In the genomic region with DNA sequence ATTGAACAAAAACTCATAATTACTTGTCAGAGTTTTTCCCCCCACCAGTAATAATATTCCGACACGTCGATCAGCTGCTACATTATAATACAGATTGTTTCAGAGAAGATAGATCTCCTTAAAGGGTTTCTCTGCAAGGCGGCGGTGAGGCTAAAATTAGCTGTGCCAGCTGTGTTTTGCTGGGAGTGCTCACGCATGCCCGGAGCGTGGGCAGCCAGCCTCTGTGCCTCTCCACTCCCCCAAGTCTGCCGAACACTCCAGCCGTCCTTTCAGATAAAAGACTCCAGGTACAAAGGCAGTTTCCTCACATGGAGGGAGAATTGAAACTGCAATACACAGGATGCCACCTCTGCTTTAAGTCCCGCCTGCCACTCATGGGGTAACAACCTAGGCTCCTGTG, we compare ENCODE assay signal across 9 mouse cellular contexts.
DNase-seq lines count a peak whose midpoint lies in the region; ATAC-seq and TF ChIP-seq lines count a peak whose summit lies in the region.
"Had no signal": no experiment of that assay in that cellular context is flagged by ENCODE, and none has a peak within 500 bp of the region (broad histone marks: within the 10 kb centered on the region; RNA-seq: fewer than 3 reads in every experiment).

No protein-coding gene starts in this region.

- peaks cover 34% of the 10 kb centered on the region for H3K79me2 ChIP-seq in C2C12 (ENCODE audit: control insufficient read depth, insufficient read depth)

- H3K4me1 ChIP-seq in forebrain, embryonic 15.5 days, result peaks cover 36% of the 10 kb centered on the region
- H3K4me1 ChIP-seq in forebrain, embryonic 12.5 days, result peaks cover 20% of the 10 kb centered on the region
- peaks cover 32% of the 10 kb centered on the region for H3K4me1 ChIP-seq in heart, embryonic 10.5 days
- H3K4me1 ChIP-seq in midbrain, embryonic 16.5 days (ENCODE audit: control insufficient read depth, insufficient read depth, low read length), result peaks cover 3% of the 10 kb centered on the region; the same call in 1 of the 2 replicates

- H3K9ac ChIP-seq in forebrain, embryonic 15.5 days (replicated peaks), result no peak overlapping the region
- no peak overlapping the region for H3K9ac ChIP-seq in forebrain, embryonic 12.5 days
- peak overlapping the region; percentile 50 for H3K9ac ChIP-seq in midbrain, embryonic 16.5 days (ENCODE audit: low read depth, low read length)

- peaks cover 19% of the 10 kb centered on the region for H3K79me3 ChIP-seq in C2C12 (ENCODE audit: low read depth)

- no peak for TF ChIP-seq CTCF in C2C12 (IDR thresholded peaks at IDR 0.05; ENCODE audit: control insufficient read depth, insufficient read depth, insufficient read length)

- no peaks in the 10 kb centered on the region for H3K36me3 ChIP-seq in forebrain, embryonic 15.5 days
- no peaks in the 10 kb centered on the region for H3K36me3 ChIP-seq in forebrain, embryonic 12.5 days (replicated peaks)
- H3K36me3 ChIP-seq in C2C12 (ENCODE audit: control insufficient read depth, insufficient read depth), result no peaks in the 10 kb centered on the region
- H3K36me3 ChIP-seq in heart, embryonic 10.5 days, result no peaks in the 10 kb centered on the region
- H3K36me3 ChIP-seq in midbrain, embryonic 16.5 days (ENCODE audit: control insufficient read depth, insufficient read depth, low read length), result no peaks in the 10 kb centered on the region

- H3K27ac ChIP-seq in forebrain, embryonic 15.5 days (replicated peaks), result peak overlapping the region; percentile 67
- H3K27ac ChIP-seq in forebrain, embryonic 12.5 days, result no peak overlapping the region
- peak overlapping the region; percentile 93; the same call in 1 of the 2 replicates for H3K27ac ChIP-seq in heart, embryonic 10.5 days
- H3K27ac ChIP-seq in midbrain, embryonic 16.5 days (ENCODE audit: low read length), result no peak overlapping the region

- peak overlapping the region; percentile 33 for H3ac ChIP-seq in C2C12 (ENCODE audit: control insufficient read depth, insufficient read length, low read depth)

- no peaks in the 10 kb centered on the region for H3K9me3 ChIP-seq in forebrain, embryonic 15.5 days
- no peaks in the 10 kb centered on the region for H3K9me3 ChIP-seq in forebrain, embryonic 12.5 days
- H3K9me3 ChIP-seq in heart, embryonic 10.5 days, result no peaks in the 10 kb centered on the region
- H3K9me3 ChIP-seq in midbrain, embryonic 16.5 days (replicated peaks; ENCODE audit: control insufficient read depth, low read length, poor library complexity, severe bottlenecking), result no peaks in the 10 kb centered on the region

- ATAC-seq in forebrain, embryonic 15.5 days (replicated peaks), result no peak
- ATAC-seq in forebrain, embryonic 12.5 days (ENCODE audit: low FRiP score), result no peak
- no peak for ATAC-seq in midbrain, embryonic 16.5 days

- peak overlapping the region; percentile 94 for H3K4me2 ChIP-seq in forebrain, embryonic 15.5 days (replicated peaks)
- H3K4me2 ChIP-seq in forebrain, embryonic 12.5 days, result no peak overlapping the region
- H3K4me2 ChIP-seq in midbrain, embryonic 16.5 days (ENCODE audit: low read length), result peak overlapping the region; percentile 64

- WGBS in forebrain, embryonic 15.5 days, result 29% methylated on average over 11 of the region's 11 CpGs
- 44% methylated on average over 11 of the region's 11 CpGs for WGBS in forebrain, embryonic 12.5 days
- WGBS in heart, embryonic 10.5 days, result 29% methylated on average over 11 of the region's 11 CpGs
- 25% methylated on average over 11 of the region's 11 CpGs for WGBS in midbrain, embryonic 16.5 days

- H3K4me3 ChIP-seq in forebrain, embryonic 15.5 days, result peak overlapping the region; percentile 4; the same call in 1 of the 2 replicates
- H3K4me3 ChIP-seq in forebrain, embryonic 12.5 days (replicated peaks), result no peak overlapping the region
- no peak overlapping the region for H3K4me3 ChIP-seq in C2C12 (ENCODE audit: insufficient read depth, poor library complexity, severe bottlenecking)
- H3K4me3 ChIP-seq in heart, embryonic 10.5 days, result peak overlapping the region; percentile 74
- peak overlapping the region; percentile 22 for H3K4me3 ChIP-seq in midbrain, embryonic 16.5 days (ENCODE audit: low read depth, low read length)

- H3K27me3 ChIP-seq in forebrain, embryonic 15.5 days, result 0 out of 2 replicates have a peak, but pooled peaks cover 3% of the 10 kb centered on the region
- H3K27me3 ChIP-seq in forebrain, embryonic 12.5 days, result peaks cover 27% of the 10 kb centered on the region
- no peaks in the 10 kb centered on the region for H3K27me3 ChIP-seq in C2C12 (ENCODE audit: control insufficient read depth, insufficient read depth, insufficient read length)
- no peaks in the 10 kb centered on the region for H3K27me3 ChIP-seq in heart, embryonic 10.5 days (ENCODE audit: insufficient read depth, poor library complexity, severe bottlenecking)
- H3K27me3 ChIP-seq in midbrain, embryonic 16.5 days (ENCODE audit: control insufficient read depth, insufficient read depth, low read depth, low read length), result no peaks in the 10 kb centered on the region
- H3K27me3 ChIP-seq: CH12.LX had no signal

- DNase-seq in heart, embryonic 10.5 days (ENCODE audit: low spot score), result no peak
- peak; percentile 63 for DNase-seq in left cerebral cortex, adult 11 months (ENCODE audit: low spot score)
- no peak for DNase-seq in spleen, adult 12 weeks (ENCODE audit: low spot score)
- no peak for DNase-seq in gastrocnemius, postnatal 4 days (ENCODE audit: low spot score in 2 of 2)

TF ChIP-seq in C2C12, 6 proteins besides CTCF, POLR2A, EP300 and RAD21:
- no peak for TF ChIP-seq USF1 (IDR thresholded peaks at IDR 0.05; ENCODE audit: low read depth)
- no peak for TF ChIP-seq CEBPB (IDR thresholded peaks at IDR 0.05; ENCODE audit: low read depth)
- TF ChIP-seq MYOG (IDR thresholded peaks at IDR 0.05; ENCODE audit: control insufficient read depth, extremely low read depth, insufficient read length), result no peak
- no peak for TF ChIP-seq FOSL1 (IDR thresholded peaks at IDR 0.05; ENCODE audit: insufficient read depth, low read length, poor library complexity, severe bottlenecking)
- TF ChIP-seq MYOD1 (IDR thresholded peaks at IDR 0.05; ENCODE audit: control insufficient read depth, insufficient read length, low read depth), result no peak
- TF ChIP-seq MAX (IDR thresholded peaks at IDR 0.05), result no peak
TF ChIP-seq in C2C12: peak in this region for 0.

Comparison
In these comparisons a context has a peak if more than half of its experiments do, and no peak if none do; other contexts are left out.
1. H3K27ac ChIP-seq: peak in forebrain, embryonic 15.5 days (single experiment) and heart, embryonic 10.5 days (single experiment); none in forebrain, embryonic 12.5 days (single experiment) and midbrain, embryonic 16.5 days (single experiment).
2. H3K4me3 ChIP-seq: peak in forebrain, embryonic 15.5 days (single experiment), heart, embryonic 10.5 days (single experiment) and midbrain, embryonic 16.5 days (single experiment); none in forebrain, embryonic 12.5 days (single experiment) and C2C12 (single experiment).